Mouse (Mus musculus) G1E (cell line): ENCODE results near the gene Cirbp.

Experiments
- CTCF ChIP-seq: IDR thresholded peaks from 2 replicates; pipeline ENCODE4 v1.5.1; 2012; ENCODE audit warnings: low read depth, low read length, inconsistent platforms, mixed read lengths
- GATA1 ChIP-seq: IDR thresholded peaks from 2 replicates; pipeline ENCODE4 v1.6.1; 2012; ENCODE audit warnings: borderline replicate concordance, low read length, inconsistent platforms, mixed read lengths
- GATA2 ChIP-seq: IDR thresholded peaks from 2 replicates; pipeline ENCODE4 v1.6.1; 2012; ENCODE audit warnings: low read depth, low read length, inconsistent platforms, borderline replicate concordance
- POLR2AphosphoS5 ChIP-seq: IDR thresholded peaks from 2 replicates; pipeline ENCODE4 v1.6.1; 2012; ENCODE audit warnings: low read depth, low read length, inconsistent platforms; ENCODE audit not compliant: insufficient replicate concordance
- TAL1 ChIP-seq: conservative IDR thresholded peaks from 2 replicates; pipeline ENCODE4 v1.6.1; 2012; ENCODE audit warnings: low read depth, low read length, inconsistent platforms, mixed read lengths

DNA sequence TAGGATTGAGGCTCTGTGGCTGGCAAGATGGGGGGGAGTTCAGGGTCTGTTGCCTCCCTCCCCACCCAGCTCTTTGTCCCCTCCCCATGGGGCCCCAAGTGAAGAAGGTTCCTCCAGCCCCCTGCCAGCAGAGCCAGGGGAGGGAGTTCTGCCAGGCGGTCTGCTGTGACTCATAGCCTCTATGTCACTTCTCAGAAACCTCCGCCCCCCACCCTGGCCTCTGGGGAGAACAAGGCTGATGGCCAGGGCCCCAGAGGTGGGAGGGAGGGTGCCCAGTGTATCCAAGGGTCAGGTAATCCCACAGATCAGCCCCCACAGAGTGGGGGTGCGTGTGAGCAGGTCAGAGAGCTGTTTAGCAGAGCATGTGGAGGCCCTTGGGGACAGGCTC lies 12.9 kb upstream of the Cirbp start:
- TF ChIP-seq CTCF = no peak
- TF ChIP-seq GATA2 = no peak
- no peak for TF ChIP-seq GATA1
- no peak for TF ChIP-seq TAL1
- no peak for TF ChIP-seq POLR2AphosphoS5
